Mouse (Mus musculus): ENCODE measurements around the gene Armc12. TPM values are rescaled to one million over a fixed set of nuclear protein-coding genes. Genes with fewer than 3 reads are reported as not detected.

Armc12 gene
- not detected for polyA plus RNA-seq (2014; fragmentation: Illumina TruSeq; extraction: RNeasy Lipid Tissue Mini Kit (QIAGEN cat#74804); ENCODE audit: low replicate concordance)

GRCm38 (mm10) chr17:28530506-28530905 is at the start of gene Armc12:
Armc12 (plus strand) TSS chr17:28530806.

GRCm38 (mm10) chr17:28517441-28517955 is 13.1 kb upstream of the Armc12 start, which contains the start of gene Fkbp5:
Fkbp5 (minus strand) TSS chr17:28517527.

GRCm38 (mm10) chr17:28549111-28549510 is 18.5 kb downstream of the Armc12 start, which contains the start of gene Clpsl2:
Clpsl2 (plus strand) TSS chr17:28549411.

GRCm38 (mm10) chr17:28560598-28560997 is 30.0 kb downstream of the Armc12 start, which contains the start of gene Clps:
Clps (minus strand) TSS chr17:28560766.

GRCm38 (mm10) chr17:28575244-28576125 is 44.9 kb downstream of the Armc12 start, which contains the start of gene Lhfpl5:
Lhfpl5 (plus strand) TSS chr17:28575641.

Other genes with a start within 250 kb of the Armc12 start
- gene Fance, start 217.3 kb upstream of the Armc12 start, polyA plus RNA-seq (2014; fragmentation: Illumina TruSeq; extraction: RNeasy Lipid Tissue Mini Kit (QIAGEN cat#74804); ENCODE audit: low replicate concordance): not detected
- gene Rpl10a, start 202.3 kb upstream of the Armc12 start, polyA plus RNA-seq (2014; fragmentation: Illumina TruSeq; extraction: RNeasy Lipid Tissue Mini Kit (QIAGEN cat#74804); ENCODE audit: low replicate concordance): 55.5 TPM
- gene Tead3, start 180.0 kb upstream of the Armc12 start, polyA plus RNA-seq (2014; fragmentation: Illumina TruSeq; extraction: RNeasy Lipid Tissue Mini Kit (QIAGEN cat#74804); ENCODE audit: low replicate concordance): 0.41 TPM
- not detected for gene Tulp1, start 165.6 kb upstream of the Armc12 start, polyA plus RNA-seq (2014; fragmentation: Illumina TruSeq; extraction: RNeasy Lipid Tissue Mini Kit (QIAGEN cat#74804); ENCODE audit: low replicate concordance)
- gene Fkbp5, start 13.3 kb upstream of the Armc12 start, polyA plus RNA-seq (2014; fragmentation: Illumina TruSeq; extraction: RNeasy Lipid Tissue Mini Kit (QIAGEN cat#74804); ENCODE audit: low replicate concordance): 9.9 TPM
- not detected for gene Clpsl2, start 18.6 kb downstream of the Armc12 start, polyA plus RNA-seq (2014; fragmentation: Illumina TruSeq; extraction: RNeasy Lipid Tissue Mini Kit (QIAGEN cat#74804); ENCODE audit: low replicate concordance)
- 18.5 TPM for gene Clps, start 30.0 kb downstream of the Armc12 start, polyA plus RNA-seq (2014; fragmentation: Illumina TruSeq; extraction: RNeasy Lipid Tissue Mini Kit (QIAGEN cat#74804); ENCODE audit: low replicate concordance)
- not detected for gene Lhfpl5, start 44.8 kb downstream of the Armc12 start, polyA plus RNA-seq (2014; fragmentation: Illumina TruSeq; extraction: RNeasy Lipid Tissue Mini Kit (QIAGEN cat#74804); ENCODE audit: low replicate concordance)
- gene Srpk1, start 91.9 kb downstream of the Armc12 start, polyA plus RNA-seq (2014; fragmentation: Illumina TruSeq; extraction: RNeasy Lipid Tissue Mini Kit (QIAGEN cat#74804); ENCODE audit: low replicate concordance): 146 TPM
- not detected for gene Slc26a8, start 159.4 kb downstream of the Armc12 start, polyA plus RNA-seq (2014; fragmentation: Illumina TruSeq; extraction: RNeasy Lipid Tissue Mini Kit (QIAGEN cat#74804); ENCODE audit: low replicate concordance)
- gene Mapk14, start 160.5 kb downstream of the Armc12 start, polyA plus RNA-seq (2014; fragmentation: Illumina TruSeq; extraction: RNeasy Lipid Tissue Mini Kit (QIAGEN cat#74804); ENCODE audit: low replicate concordance): 42.8 TPM
- 1.7 TPM for gene AC170998.1, start 195.3 kb downstream of the Armc12 start, polyA plus RNA-seq (2014; fragmentation: Illumina TruSeq; extraction: RNeasy Lipid Tissue Mini Kit (QIAGEN cat#74804); ENCODE audit: low replicate concordance)
- 3.9 TPM for gene Mapk13, start 238.5 kb downstream of the Armc12 start, polyA plus RNA-seq (2014; fragmentation: Illumina TruSeq; extraction: RNeasy Lipid Tissue Mini Kit (QIAGEN cat#74804); ENCODE audit: low replicate concordance)

Data from small intestine, adult 10 weeks (tissue).